Mouse (Mus musculus): ENCODE data around the gene Retnlb. TPM values are rescaled to one million over a fixed set of nuclear protein-coding genes. Genes with fewer than 3 reads are reported as not detected.

The Retnlb gene
- total and polyA plus RNA-seq, 3 experiments, result not detected

GRCm38 (mm10) chr16:48798285-48798684, 18.4 kb upstream of the Retnlb start:
- Histone ChIP-seq H3K36me3 (replicated peaks) (no peaks in the 10 kb centered on the region), H3K9me3 (replicated peaks) (no peaks in the 10 kb centered on the region), H3K4me3 (ENCODE audit: low read depth, low read length) (no peak overlapping the region), H3K4me1 (ENCODE audit: insufficient read depth, low read depth, low read length) (peaks cover 4% of the 10 kb centered on the region; the same call in 1 of the 2 replicates), H3K27me3 (ENCODE audit: insufficient read depth, low read length) (peaks cover 3% of the 10 kb centered on the region; the same call in 1 of the 2 replicates)
- DNase-seq (ENCODE audit: low spot score), result no peak
- TF ChIP-seq GATA2 (IDR thresholded peaks at IDR 0.05; ENCODE audit: borderline replicate concordance, low read depth, low read length) (no peak), CTCF (IDR thresholded peaks at IDR 0.05; ENCODE audit: low read depth, low read length) (no peak), POLR2AphosphoS5 (IDR thresholded peaks at IDR 0.05; ENCODE audit: insufficient replicate concordance, low read depth, low read length) (no peak), GATA1 (IDR thresholded peaks at IDR 0.05; ENCODE audit: borderline replicate concordance, low read length) (no peak), TAL1 (conservative IDR thresholded peaks at IDR 0.05; ENCODE audit: low read depth, low read length) (no peak)
- no peak for ATAC-seq (ENCODE audit: extremely low read depth, insufficient number of reproducible peaks, low FRiP score, poor library complexity, severe bottlenecking)

GRCm38 (mm10) chr16:48799470-48799869, 17.2 kb upstream of the Retnlb start:
- Histone ChIP-seq H3K27me3 (ENCODE audit: insufficient read depth, low read length) (peaks cover 3% of the 10 kb centered on the region; the same call in 1 of the 2 replicates), H3K9me3 (replicated peaks) (no peaks in the 10 kb centered on the region), H3K36me3 (replicated peaks) (no peaks in the 10 kb centered on the region), H3K4me3 (ENCODE audit: low read depth, low read length) (no peak overlapping the region), H3K4me1 (ENCODE audit: insufficient read depth, low read depth, low read length) (peaks cover 2% of the 10 kb centered on the region; the same call in 1 of the 2 replicates)
- TF ChIP-seq GATA1 (IDR thresholded peaks at IDR 0.05; ENCODE audit: borderline replicate concordance, low read length) (no peak), POLR2AphosphoS5 (IDR thresholded peaks at IDR 0.05; ENCODE audit: insufficient replicate concordance, low read depth, low read length) (no peak)
- no peak for ATAC-seq (ENCODE audit: extremely low read depth, insufficient number of reproducible peaks, low FRiP score, poor library complexity, severe bottlenecking)
- no peak for DNase-seq (ENCODE audit: low spot score)

DNA sequence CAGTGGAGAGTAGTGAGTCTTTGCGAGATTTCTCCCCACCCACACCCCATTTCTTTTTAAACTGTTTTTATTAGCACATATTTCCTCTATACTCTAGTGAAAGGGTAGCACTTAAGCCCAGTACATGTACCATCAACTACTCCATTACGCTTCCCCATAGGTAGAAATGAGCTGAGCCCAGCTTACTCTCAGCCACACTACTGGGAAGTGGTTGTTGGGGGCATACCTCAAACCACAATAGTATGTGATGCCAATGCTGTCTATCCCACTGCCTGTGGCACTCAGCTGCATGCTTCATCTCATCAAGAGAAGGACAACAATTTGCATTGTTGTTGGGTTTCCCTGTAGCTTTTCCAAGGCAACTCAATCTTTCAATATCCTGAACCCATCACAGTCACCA, 15.8 kb upstream of the Retnlb start:
- DNase-seq (ENCODE audit: low spot score) (no peak), ATAC-seq (ENCODE audit: extremely low read depth, insufficient number of reproducible peaks, low FRiP score, poor library complexity, severe bottlenecking) (no peak)
- Histone ChIP-seq H3K36me3 (replicated peaks) (no peaks in the 10 kb centered on the region), H3K27me3 (ENCODE audit: insufficient read depth, low read length) (peaks cover 3% of the 10 kb centered on the region; the same call in 1 of the 2 replicates), H3K4me1 (ENCODE audit: insufficient read depth, low read depth, low read length) (no peaks in the 10 kb centered on the region), H3K9me3 (replicated peaks) (no peaks in the 10 kb centered on the region), H3K4me3 (ENCODE audit: low read depth, low read length) (no peak overlapping the region)
- TF ChIP-seq GATA2 (IDR thresholded peaks at IDR 0.05; ENCODE audit: borderline replicate concordance, low read depth, low read length), result no peak
- no peak for TF ChIP-seq TAL1 (conservative IDR thresholded peaks at IDR 0.05; ENCODE audit: low read depth, low read length)
- no peak for TF ChIP-seq CTCF (IDR thresholded peaks at IDR 0.05; ENCODE audit: low read depth, low read length)
- no peak for TF ChIP-seq GATA1 (IDR thresholded peaks at IDR 0.05; ENCODE audit: borderline replicate concordance, low read length)
- TF ChIP-seq POLR2AphosphoS5 (IDR thresholded peaks at IDR 0.05; ENCODE audit: insufficient replicate concordance, low read depth, low read length), result no peak

DNA sequence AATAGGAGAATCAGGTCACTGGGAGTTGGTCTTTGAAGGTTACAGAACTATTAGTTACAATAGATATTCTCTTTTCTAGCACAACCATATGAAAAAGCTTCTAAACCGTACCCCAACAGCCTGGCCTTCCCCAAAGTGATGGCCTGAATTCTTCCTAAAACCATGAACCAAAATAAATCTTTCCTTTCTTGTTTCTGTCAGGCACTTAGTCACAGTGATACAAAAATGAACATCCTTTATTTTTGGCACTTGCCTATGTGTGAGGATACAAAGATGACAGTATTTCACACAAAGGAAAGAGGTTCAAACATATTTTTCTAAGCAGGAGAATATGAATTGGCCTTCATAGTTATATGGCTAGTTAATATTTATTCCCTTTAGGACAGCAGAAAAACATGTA, 11.2 kb upstream of the Retnlb start:
- ATAC-seq (ENCODE audit: extremely low read depth, insufficient number of reproducible peaks, low FRiP score, poor library complexity, severe bottlenecking), result no peak
- H3K4me3 ChIP-seq (ENCODE audit: low read depth, low read length), result no peak overlapping the region
- H3K27me3 ChIP-seq (ENCODE audit: insufficient read depth, low read length), result peaks cover 3% of the 10 kb centered on the region; the same call in 1 of the 2 replicates
- TF ChIP-seq GATA2 (IDR thresholded peaks at IDR 0.05; ENCODE audit: borderline replicate concordance, low read depth, low read length) (no peak), CTCF (IDR thresholded peaks at IDR 0.05; ENCODE audit: low read depth, low read length) (no peak), GATA1 (IDR thresholded peaks at IDR 0.05; ENCODE audit: borderline replicate concordance, low read length) (no peak), POLR2AphosphoS5 (IDR thresholded peaks at IDR 0.05; ENCODE audit: insufficient replicate concordance, low read depth, low read length) (no peak), TAL1 (conservative IDR thresholded peaks at IDR 0.05; ENCODE audit: low read depth, low read length) (no peak)
- no peaks in the 10 kb centered on the region for H3K9me3 ChIP-seq (replicated peaks)
- peaks cover 12% of the 10 kb centered on the region for H3K4me1 ChIP-seq (ENCODE audit: insufficient read depth, low read depth, low read length)
- no peaks in the 10 kb centered on the region for H3K36me3 ChIP-seq (replicated peaks)
- no peak for DNase-seq (ENCODE audit: low spot score)

- H3K36me3 ChIP-seq (replicated peaks), result no peaks in the 10 kb centered on the region
- H3K27me3 ChIP-seq (ENCODE audit: insufficient read depth, low read length), result no peaks in the 10 kb centered on the region; the same call in 1 of the 2 replicates
- ATAC-seq (ENCODE audit: extremely low read depth, insufficient number of reproducible peaks, low FRiP score, poor library complexity, severe bottlenecking), result no peak
- H3K9me3 ChIP-seq (replicated peaks), result no peaks in the 10 kb centered on the region
- no peak for DNase-seq (ENCODE audit: low spot score)
- no peak overlapping the region for H3K4me3 ChIP-seq (ENCODE audit: low read depth, low read length)
- H3K4me1 ChIP-seq (ENCODE audit: insufficient read depth, low read depth, low read length), result peaks cover 13% of the 10 kb centered on the region
- no peak for TF ChIP-seq CTCF (IDR thresholded peaks at IDR 0.05; ENCODE audit: low read depth, low read length)
- TF ChIP-seq POLR2AphosphoS5 (IDR thresholded peaks at IDR 0.05; ENCODE audit: insufficient replicate concordance, low read depth, low read length), result no peak
- TF ChIP-seq TAL1 (conservative IDR thresholded peaks at IDR 0.05; ENCODE audit: low read depth, low read length), result no peak
- no peak for TF ChIP-seq GATA1 (IDR thresholded peaks at IDR 0.05; ENCODE audit: borderline replicate concordance, low read length)
- no peak for TF ChIP-seq GATA2 (IDR thresholded peaks at IDR 0.05; ENCODE audit: borderline replicate concordance, low read depth, low read length)
Measured at GRCm38 (mm10) chr16:48806521-48806920, 10.1 kb upstream of the Retnlb start.

DNA sequence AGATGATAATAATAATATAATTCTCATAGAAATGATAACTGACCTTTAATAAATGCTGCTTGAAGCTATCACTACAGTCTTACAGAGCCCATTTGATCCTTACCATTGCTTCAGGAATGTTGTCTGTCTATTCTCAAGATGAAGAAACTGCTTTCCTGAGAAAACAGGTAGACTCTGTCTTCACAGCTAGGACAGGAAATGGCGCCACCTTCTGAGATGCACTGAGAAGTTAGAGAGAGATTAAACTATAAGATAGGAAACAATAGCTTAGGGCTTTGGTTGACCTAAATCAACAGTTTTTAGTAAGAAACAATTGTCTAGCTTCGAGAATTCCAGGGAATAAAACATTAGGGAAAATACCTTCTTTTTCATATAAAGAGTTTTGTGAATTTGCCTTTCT, 7.3 kb upstream of the Retnlb start:
- ATAC-seq (ENCODE audit: extremely low read depth, insufficient number of reproducible peaks, low FRiP score, poor library complexity, severe bottlenecking) (no peak), DNase-seq (ENCODE audit: low spot score) (no peak)
- peaks cover 18% of the 10 kb centered on the region for H3K4me1 ChIP-seq (ENCODE audit: insufficient read depth, low read depth, low read length)
- no peaks in the 10 kb centered on the region; the same call in 1 of the 2 replicates for H3K27me3 ChIP-seq (ENCODE audit: insufficient read depth, low read length)
- no peaks in the 10 kb centered on the region for H3K9me3 ChIP-seq (replicated peaks)
- no peak overlapping the region for H3K4me3 ChIP-seq (ENCODE audit: low read depth, low read length)
- TF ChIP-seq POLR2AphosphoS5 (IDR thresholded peaks at IDR 0.05; ENCODE audit: insufficient replicate concordance, low read depth, low read length), result no peak
- TF ChIP-seq GATA1 (IDR thresholded peaks at IDR 0.05; ENCODE audit: borderline replicate concordance, low read length), result no peak
- no peak for TF ChIP-seq CTCF (IDR thresholded peaks at IDR 0.05; ENCODE audit: low read depth, low read length)
- TF ChIP-seq TAL1 (conservative IDR thresholded peaks at IDR 0.05; ENCODE audit: low read depth, low read length), result no peak
- TF ChIP-seq GATA2 (IDR thresholded peaks at IDR 0.05; ENCODE audit: borderline replicate concordance, low read depth, low read length), result no peak
- H3K36me3 ChIP-seq (replicated peaks), result no peaks in the 10 kb centered on the region
